Mouse (Mus musculus) spleen, postnatal 4 days (tissue): ENCODE results near the gene Atp5f1.
"Not testable (repeated sequence)": the region's sequence is repeated elsewhere in the genome, so short reads cannot be mapped to it uniquely, and the experiment has no call there.

Experiments
- DNase-seq, 2 experiments: peaks; one replicate each; pipeline ENCODE4 v3.0.0; 2022; ENCODE audit warnings: low spot score in 2 of 2

The Atp5f1 gene

GRCm38 (mm10) chr3:105959999-105960398, at the start of gene Atp5f1:
Gene Atp5f1 (minus strand): TSS chr3:105960099.
- no peak for DNase-seq

GRCm38 (mm10) chr3:106003360-106003759, 43.5 kb upstream of the Atp5f1 start:
- not testable (repeated sequence) for DNase-seq

- DNase-seq: no peak
Observed at GRCm38 (mm10) chr3:106001416-106002370, 41.8 kb upstream of the Atp5f1 start.

DNA sequence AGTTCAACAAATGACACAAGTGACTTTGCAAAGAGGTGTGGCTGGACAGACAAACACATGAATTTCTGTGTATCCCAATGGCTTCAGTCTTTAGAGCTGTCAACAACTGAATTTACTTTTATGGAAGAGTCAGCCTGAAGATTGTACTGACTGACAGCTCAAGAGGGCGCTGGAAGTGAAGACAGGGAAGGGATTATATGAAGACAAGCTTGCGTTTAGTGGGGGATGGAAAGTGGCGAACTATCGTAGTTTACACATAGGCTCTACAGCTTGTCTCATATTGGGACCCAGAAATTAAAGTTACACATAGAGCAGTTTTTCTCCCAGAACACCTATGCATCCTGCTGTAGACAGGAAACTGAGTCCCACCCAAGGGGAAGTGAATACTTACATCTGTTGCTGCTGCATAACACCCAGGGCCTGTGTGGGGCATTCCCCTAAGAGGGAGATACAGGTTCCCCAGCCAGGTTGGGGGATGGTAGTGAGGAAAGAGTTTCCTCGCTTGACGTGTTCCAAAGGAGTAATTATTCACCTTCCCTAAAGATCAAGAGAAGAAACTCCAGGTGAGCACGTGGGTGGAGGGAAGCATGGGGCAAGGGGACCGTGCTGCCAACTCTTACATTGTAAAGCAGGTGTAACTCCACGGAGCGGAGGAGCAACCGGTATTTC, 40.9 kb upstream of the Atp5f1 start:
- no peak for DNase-seq

- DNase-seq: no peak
Observed at GRCm38 (mm10) chr3:105994730-105995129, 34.8 kb upstream of the Atp5f1 start.

- DNase-seq: peak; percentile 37 to 78
Observed at GRCm38 (mm10) chr3:105991653-105992283, 31.9 kb upstream of the Atp5f1 start.

- DNase-seq: not testable (repeated sequence)
Observed at GRCm38 (mm10) chr3:105989611-105990010, 29.7 kb upstream of the Atp5f1 start.

- DNase-seq: no peak
Observed at GRCm38 (mm10) chr3:105974174-105974573, 14.3 kb upstream of the Atp5f1 start.

DNA sequence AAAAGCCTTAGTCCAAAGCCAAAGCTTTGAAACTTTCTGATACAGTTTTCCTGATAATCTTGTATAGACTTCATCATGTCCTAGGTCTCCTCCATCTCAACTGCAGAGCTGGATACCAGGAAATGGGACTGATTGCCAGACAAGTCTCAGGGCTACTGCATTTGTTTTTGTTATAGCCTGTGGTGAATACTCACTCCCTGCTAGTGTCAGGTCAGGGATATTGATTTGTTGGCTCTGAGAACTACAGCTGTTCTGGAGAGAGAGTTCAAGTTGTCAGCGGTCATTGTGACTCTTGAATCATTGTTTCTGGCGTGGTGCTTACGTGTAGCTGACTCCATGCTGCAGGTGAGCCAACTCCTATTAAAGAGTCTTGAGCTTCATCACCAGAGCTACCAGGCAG, 13.5 kb upstream of the Atp5f1 start, which contains the start of gene Ovgp1:
Gene Ovgp1 (plus strand): TSS at position 301 of the 400 bp plus-strand sequence.
- no peak for DNase-seq

GRCm38 (mm10) chr3:105971831-105972446, 12.0 kb upstream of the Atp5f1 start:
- no peak for DNase-seq

- no peak for DNase-seq
Observed at GRCm38 (mm10) chr3:105960700-105961099, 801 bp upstream of the Atp5f1 start.

GRCm38 (mm10) chr3:105959585-105959984, 314 bp downstream of the Atp5f1 start:
- DNase-seq: no peak

- DNase-seq: peak; percentile 95 to 98
Observed at GRCm38 (mm10) chr3:105958974-105959580, 822 bp downstream of the Atp5f1 start, which contains the start of gene Wdr77. Gene Wdr77 (plus strand): TSS chr3:105959369.

- DNase-seq: no peak
Observed at GRCm38 (mm10) chr3:105958204-105958603, 1.7 kb downstream of the Atp5f1 start.

DNA sequence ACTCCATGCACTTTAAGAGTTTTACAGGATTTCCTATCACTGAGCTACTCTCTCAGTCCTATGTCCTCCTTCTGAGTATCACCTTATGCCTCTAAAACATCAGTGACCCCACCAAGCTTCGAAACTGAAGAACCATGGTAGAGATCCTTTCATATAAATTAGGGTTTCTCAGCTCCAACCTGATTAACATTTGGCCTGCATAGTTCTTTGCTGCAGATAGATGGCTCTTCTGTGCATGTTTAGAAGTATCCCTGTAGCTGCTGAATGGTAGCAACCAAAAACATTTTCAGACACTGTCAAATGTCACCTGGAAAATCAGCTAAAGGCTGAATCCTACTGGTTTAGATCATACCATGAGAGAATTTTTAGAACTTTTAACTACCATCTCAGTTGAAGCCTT, 2.7 kb downstream of the Atp5f1 start:
- DNase-seq: no peak

DNA sequence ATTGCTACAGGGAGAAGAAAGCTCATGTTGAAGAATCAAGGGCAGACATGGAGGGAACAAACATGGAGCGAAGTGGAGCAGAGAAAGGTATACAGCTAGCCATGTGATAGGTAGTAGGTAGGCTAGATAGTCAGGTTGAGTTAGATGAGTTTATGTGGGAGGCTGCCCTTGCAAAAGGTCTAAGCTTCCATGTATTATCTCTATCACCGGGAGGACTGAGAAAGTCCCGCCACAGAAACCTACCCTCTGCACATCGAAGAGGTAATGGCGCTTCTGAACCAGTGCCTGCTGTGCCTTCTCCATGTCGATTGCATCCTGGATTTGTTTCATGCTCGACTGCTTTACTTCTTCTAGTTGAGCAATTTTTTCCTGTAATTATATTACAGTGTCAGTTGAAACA, 8.6 kb downstream of the Atp5f1 start:
- DNase-seq: no peak

DNA sequence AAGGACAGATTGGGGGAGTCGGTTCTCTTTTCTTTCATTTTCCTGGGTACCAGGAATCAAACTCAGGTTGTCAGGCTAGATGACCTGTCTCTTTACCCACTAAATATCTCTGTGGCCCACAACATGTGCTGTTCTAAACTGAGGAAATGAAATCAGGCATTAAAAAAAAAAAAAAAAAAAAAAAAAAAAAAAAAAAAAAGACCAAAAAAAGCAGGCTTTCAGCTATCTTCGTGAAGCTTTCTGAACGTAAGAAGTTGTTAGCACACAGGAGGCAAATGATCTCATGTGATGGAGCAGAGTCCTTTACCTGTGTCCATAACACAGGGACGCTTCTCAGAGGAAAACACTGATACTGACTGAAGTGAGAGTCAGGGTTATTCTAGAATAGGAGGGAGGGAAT, 23.8 kb downstream of the Atp5f1 start:
- no peak for DNase-seq

DNA sequence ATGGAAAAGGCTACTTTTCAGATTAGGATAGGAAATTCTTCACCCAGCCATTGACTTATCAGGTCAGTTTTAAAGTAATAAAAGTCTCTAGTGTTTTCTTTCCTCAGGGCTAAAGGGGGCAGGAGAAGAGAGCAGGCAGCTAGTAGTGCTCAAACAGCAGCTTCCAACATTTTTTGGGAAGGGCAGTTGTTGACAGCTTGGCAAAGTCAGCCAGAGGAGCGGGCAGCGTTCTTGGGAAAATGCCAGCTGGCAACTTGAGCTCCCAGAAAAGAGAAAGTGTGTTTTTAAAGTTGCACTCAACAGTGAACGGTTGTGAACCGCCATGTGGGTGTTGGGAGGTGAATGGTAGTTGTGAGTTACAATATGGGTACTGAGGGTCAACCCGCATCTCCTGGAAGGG, 24.9 kb downstream of the Atp5f1 start:
- no peak for DNase-seq

GRCm38 (mm10) chr3:105933926-105934325, 26.0 kb downstream of the Atp5f1 start:
- no peak for DNase-seq

DNA sequence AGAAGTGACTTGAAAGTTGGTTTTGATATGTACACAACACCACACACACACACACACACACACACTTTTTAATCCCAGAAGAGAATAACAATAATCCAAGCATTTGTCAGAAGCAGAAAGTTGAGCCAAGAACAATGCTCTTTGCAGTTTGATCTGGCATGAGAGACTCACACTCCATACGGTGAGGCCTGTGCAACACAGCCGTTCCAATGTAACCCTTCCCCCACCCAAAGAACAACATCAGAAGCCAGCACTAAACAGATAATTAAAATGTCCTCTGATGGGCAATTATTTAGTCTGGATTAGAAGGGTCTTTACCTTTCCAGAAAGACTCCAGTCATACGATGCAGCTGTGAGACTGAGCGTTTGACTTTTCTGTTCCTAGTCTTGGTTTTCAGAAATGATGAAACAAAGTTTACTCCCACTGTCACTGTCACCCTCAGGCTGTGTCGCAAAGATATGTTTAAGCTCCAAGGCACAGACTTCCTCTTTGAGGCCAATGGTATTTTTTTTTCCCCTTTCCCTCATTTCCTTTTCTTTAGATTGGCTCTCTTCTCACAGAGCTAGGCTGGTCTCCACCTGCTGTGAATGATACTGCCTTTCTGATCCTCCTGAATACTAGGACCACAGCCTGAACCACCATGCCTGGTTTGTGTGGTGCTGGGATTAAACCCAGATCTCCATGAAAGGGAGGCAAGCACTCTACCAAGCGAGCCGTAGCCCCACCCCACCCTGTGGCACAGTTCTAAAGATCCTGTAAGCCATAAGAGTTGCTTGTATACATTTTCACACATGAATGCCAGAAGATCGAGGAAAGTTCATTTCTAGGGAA, 27.4 kb downstream of the Atp5f1 start, which contains the start of gene I830077J02Rik:
Gene I830077J02Rik (minus strand): TSS at position 425 of the 832 bp plus-strand sequence.
- no peak for DNase-seq
